Mouse (Mus musculus): ENCODE results near the gene Map1a.

DNA sequence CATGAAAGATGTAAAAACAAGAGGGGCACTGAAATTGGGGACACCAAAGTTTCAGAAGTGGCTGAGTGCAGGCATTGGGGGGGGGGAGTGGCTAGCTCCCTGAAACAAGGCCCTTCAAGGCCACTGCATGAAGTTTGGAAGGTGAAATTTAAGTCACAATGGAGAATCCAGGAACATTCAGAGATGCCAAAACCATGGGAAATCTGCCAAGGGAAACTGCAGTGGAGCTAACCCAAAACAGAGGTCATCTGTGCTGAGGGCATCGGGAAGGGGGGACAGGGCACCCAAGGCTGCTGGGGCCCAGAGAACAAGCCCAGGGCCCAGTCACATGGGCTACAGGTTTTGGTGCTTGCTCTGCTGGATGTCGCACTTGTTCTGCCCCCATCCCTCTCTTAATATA lies 39.6 kb upstream of the Map1a start:
- TF ChIP-seq BHLHE40 (IDR thresholded peaks at IDR 0.05; ENCODE audit: borderline replicate concordance, low read depth, low read length) (no peak), POLR2A (IDR thresholded peaks at IDR 0.05; ENCODE audit: control insufficient read depth in 1 of 2, insufficient read depth in 1 of 2, low read depth in 1 of 2, low read length in 2 of 2, poor library complexity in 1 of 2) (no peak), KAT2A (conservative IDR thresholded peaks at IDR 0.05; ENCODE audit: low read depth, low read length) (no peak), NRF1 (IDR thresholded peaks at IDR 0.05; ENCODE audit: insufficient read depth, low read depth, low read length, poor library complexity, severe bottlenecking) (no peak), CTCF (IDR thresholded peaks at IDR 0.05 in 2 of 3, conservative IDR thresholded peaks at IDR 0.05 in 1 of 3; ENCODE audit: control insufficient read depth in 1 of 3, insufficient read depth in 1 of 3, low read depth in 2 of 3, low read length in 3 of 3, poor library complexity in 1 of 3, severe bottlenecking in 1 of 3) (no peak), ELF1 (IDR thresholded peaks at IDR 0.05; ENCODE audit: low read depth, low read length) (no peak)
